Mouse (Mus musculus) liver, postnatal 0 days (tissue): ENCODE measurements around the gene Drd2.

ENCODE experiments used
- CTCF ChIP-seq: sonication (generic); IDR thresholded peaks from 2 replicates; pipeline ENCODE4 v1.5.1; 2016; ENCODE audit warnings: antibody characterized with exemption, low read depth
- EP300 ChIP-seq: IDR thresholded peaks from 2 replicates; pipeline ENCODE4 v1.6.1; 2016; ENCODE audit warnings: antibody characterized with exemption, low read depth, mild to moderate bottlenecking

DNA sequence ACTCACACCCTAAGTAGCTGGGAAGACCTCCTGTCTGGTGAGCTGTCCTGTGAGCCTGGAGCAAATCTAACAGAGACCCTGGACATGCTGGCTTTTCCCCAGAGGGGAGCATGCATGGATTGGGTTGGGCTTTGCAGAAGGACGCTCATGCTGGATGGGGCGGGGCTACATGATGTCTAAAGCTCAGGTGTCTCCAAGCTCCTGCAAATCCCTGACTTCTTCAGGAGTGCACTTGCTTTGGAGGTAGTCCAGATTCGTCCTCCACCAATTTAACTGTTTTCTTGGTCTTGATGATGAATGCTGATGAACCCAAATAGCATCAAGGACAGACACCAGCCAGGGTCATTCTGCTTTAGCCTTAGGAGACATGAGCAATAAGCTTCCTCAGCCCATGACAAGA lies 110.1 kb downstream of the Drd2 start:
- TF ChIP-seq CTCF = no peak
- TF ChIP-seq EP300 = no peak
